Mouse (Mus musculus) limb, embryonic 14.5 days (tissue): Measurements from ENCODE around the gene Cfap58. TPM values are rescaled to one million over a fixed set of nuclear protein-coding genes. Genes with fewer than 3 reads are reported as not detected.

Experiments used
- ATAC-seq: fragments of 200-750 bp; cut with Nextera tagmentation; 2 replicates; pipeline ENCODE4 v1.8.0; 2017; ENCODE audit warnings: low read depth, moderate number of reproducible peaks, moderate TSS enrichment; ENCODE audit not compliant: low FRiP score
- DNase-seq: peaks from one replicate; pipeline ENCODE4 v3.0.0-alpha.2; 2015; ENCODE audit warnings: low spot score
- H3K27ac ChIP-seq: fragments of 300-500 bp; sonication (generic); replicated peaks from 2 replicates; pipeline ENCODE4 v1.5.1; 2014; ENCODE audit warnings: low read depth, mild to moderate bottlenecking, low read length, moderate library complexity, mixed read lengths
- H3K27me3 ChIP-seq: fragments of 300-500 bp; sonication (generic); 2 replicates; pipeline ENCODE4 v1.6.1; 2014; ENCODE audit warnings: low read length, mixed read lengths; ENCODE audit not compliant: control insufficient read depth, insufficient read depth
- H3K36me3 ChIP-seq: fragments of 300-500 bp; sonication (generic); 2 replicates; pipeline ENCODE4 v1.6.1; 2014; ENCODE audit warnings: mild to moderate bottlenecking, low read length, moderate library complexity, mixed read lengths; ENCODE audit not compliant: control insufficient read depth, insufficient read depth
- H3K4me1 ChIP-seq: fragments of 300-500 bp; sonication (generic); 2 replicates; pipeline ENCODE4 v1.6.1; 2014; ENCODE audit warnings: antibody characterized with exemption, low read length, mixed read lengths; ENCODE audit not compliant: control insufficient read depth, insufficient read depth
- H3K4me2 ChIP-seq: fragments of 300-500 bp; sonication (generic); replicated peaks from 2 replicates; pipeline ENCODE4 v1.6.1; 2014; ENCODE audit warnings: low read depth, mild to moderate bottlenecking, low read length, moderate library complexity; ENCODE audit not compliant: severe bottlenecking
- H3K4me3 ChIP-seq: fragments of 300-500 bp; sonication (generic); replicated peaks from 2 replicates; pipeline ENCODE4 v1.5.1; 2014; ENCODE audit warnings: low read length
- H3K9ac ChIP-seq: fragments of 300-500 bp; sonication (generic); 2 replicates; pipeline ENCODE4 v1.6.1; 2014; ENCODE audit warnings: mild to moderate bottlenecking, low read depth, low read length, moderate library complexity; ENCODE audit not compliant: severe bottlenecking
- H3K9me3 ChIP-seq: fragments of 300-500 bp; sonication (generic); 2 replicates; pipeline ENCODE4 v1.6.1; 2016; ENCODE audit warnings: low read length; ENCODE audit not compliant: control insufficient read depth
- POLR2A ChIP-seq: fragments of 200-500 bp; IDR thresholded peaks from 2 replicates; pipeline ENCODE4 v1.8.0; 2012; ENCODE audit warnings: inconsistent platforms, mild to moderate bottlenecking, moderate library complexity, borderline replicate concordance; ENCODE audit not compliant: insufficient read depth, insufficient read length; ENCODE audit errors: extremely low read depth
- WGBS: fragments of 180-500 bp; shearing (Covaris S2); extraction: QIAGEN DNeasy Blood & Tissue Kit; methylation state at CpG from one replicate; pipeline ENCODE4 v1.1.7; 2014; 5-methylcytosine and 5-hydroxymethylcytosine counted together
- polyA plus RNA-seq, 2 experiments: library from polyadenylated mRNA; depleted of rRNA in 1 of 2; stranded (reverse) in 1 of 2; unstranded in 1 of 2; fragments of >200 nt; fragmentation: Nextera tagmentation in 1 of 2; extraction: Ambion mirVana in 1 of 2; gene quantifications; 2 replicates each; pipeline versions ENCODE4 v1.2.1 to v1.2.3; 2012 to 2014

Cfap58 gene
- polyA plus RNA-seq, 2 experiments = 0.05 to 0.07 TPM

- no peaks in the 10 kb centered on the region for H3K27me3 ChIP-seq
- ATAC-seq (no peak), DNase-seq (peak; percentile 26)
- H3K36me3 ChIP-seq = no peaks in the 10 kb centered on the region
- H3K4me2 ChIP-seq = peak overlapping the region; percentile 13; the same call in 1 of the 2 replicates
- H3K9me3 ChIP-seq = no peaks in the 10 kb centered on the region
- H3K27ac ChIP-seq = no peak overlapping the region
- no peak overlapping the region for H3K4me3 ChIP-seq
- no peak for TF ChIP-seq POLR2A
- H3K4me1 ChIP-seq = no peaks in the 10 kb centered on the region
- 54% methylated on average over 23 of the region's 23 CpGs for WGBS
- H3K9ac ChIP-seq = no peak overlapping the region
These were observed 9.5 kb downstream of the Cfap58 start for GRCm38 (mm10) chr19:47946821-47947465.

GRCm38 (mm10) chr19:47950946-47951345, 13.5 kb downstream of the Cfap58 start:
- Histone ChIP-seq H3K36me3 (no peaks in the 10 kb centered on the region), H3K9me3 (no peaks in the 10 kb centered on the region), H3K27ac (no peak overlapping the region), H3K4me1 (no peaks in the 10 kb centered on the region), H3K4me2 (no peak overlapping the region), H3K9ac (no peak overlapping the region), H3K27me3 (no peaks in the 10 kb centered on the region), H3K4me3 (no peak overlapping the region)
- no peak for TF ChIP-seq POLR2A
- no peak for ATAC-seq
- no peak for DNase-seq
- 89% methylated on average over 7 of the region's 7 CpGs for WGBS

GRCm38 (mm10) chr19:47953169-47953568, 15.7 kb downstream of the Cfap58 start:
- no peak overlapping the region for H3K27ac ChIP-seq
- no peak overlapping the region for H3K4me2 ChIP-seq
- H3K4me1 ChIP-seq = no peaks in the 10 kb centered on the region
- H3K4me3 ChIP-seq = no peak overlapping the region
- 85% methylated on average over 9 of the region's 9 CpGs for WGBS
- H3K36me3 ChIP-seq = no peaks in the 10 kb centered on the region
- H3K9me3 ChIP-seq = no peaks in the 10 kb centered on the region
- TF ChIP-seq POLR2A = no peak
- DNase-seq = no peak
- ATAC-seq = no peak
- H3K27me3 ChIP-seq = no peaks in the 10 kb centered on the region
- no peak overlapping the region for H3K9ac ChIP-seq

GRCm38 (mm10) chr19:47958181-47958580, 20.7 kb downstream of the Cfap58 start:
- no peaks in the 10 kb centered on the region for H3K4me1 ChIP-seq
- H3K27me3 ChIP-seq = no peaks in the 10 kb centered on the region
- no peak for ATAC-seq
- H3K4me2 ChIP-seq = no peak overlapping the region
- no peak overlapping the region for H3K27ac ChIP-seq
- no peak for TF ChIP-seq POLR2A
- DNase-seq = no peak
- no peaks in the 10 kb centered on the region for H3K9me3 ChIP-seq
- no peak overlapping the region for H3K9ac ChIP-seq
- H3K36me3 ChIP-seq = no peaks in the 10 kb centered on the region
- 62% methylated on average over 13 of the region's 13 CpGs for WGBS
- no peak overlapping the region for H3K4me3 ChIP-seq

GRCm38 (mm10) chr19:47968993-47969659, 31.7 kb downstream of the Cfap58 start:
- TF ChIP-seq POLR2A = no peak
- Histone ChIP-seq H3K27ac (no peak overlapping the region), H3K9ac (no peak overlapping the region), H3K4me2 (no peak overlapping the region), H3K27me3 (no peaks in the 10 kb centered on the region), H3K4me3 (no peak overlapping the region), H3K9me3 (no peaks in the 10 kb centered on the region), H3K4me1 (no peaks in the 10 kb centered on the region), H3K36me3 (no peaks in the 10 kb centered on the region)
- 35% methylated on average over 17 of the region's 17 CpGs for WGBS
- DNase-seq (no peak), ATAC-seq (no peak)

- no peak overlapping the region for H3K27ac ChIP-seq
- TF ChIP-seq POLR2A = no peak
- ATAC-seq (no peak), DNase-seq (no peak)
- WGBS = 79% methylated on average over 8 of the region's 8 CpGs
- no peaks in the 10 kb centered on the region for H3K36me3 ChIP-seq
- H3K4me2 ChIP-seq = no peak overlapping the region
- H3K4me3 ChIP-seq = no peak overlapping the region
- H3K9ac ChIP-seq = no peak overlapping the region
- no peaks in the 10 kb centered on the region for H3K27me3 ChIP-seq
- H3K9me3 ChIP-seq = no peaks in the 10 kb centered on the region
- no peaks in the 10 kb centered on the region for H3K4me1 ChIP-seq
These were observed 33.6 kb downstream of the Cfap58 start for GRCm38 (mm10) chr19:47971066-47971465.
